Mouse (Mus musculus) midbrain, embryonic 10.5 days (tissue): ENCODE data around the gene Dcaf1. TPM values are rescaled to one million over a fixed set of nuclear protein-coding genes. Genes with fewer than 3 reads are reported as not detected.

Experiments used
- DNase-seq: peaks from one replicate; pipeline ENCODE4 v3.0.0-alpha.2; 2017; ENCODE audit warnings: low spot score
- H3K27ac ChIP-seq: fragments of 300-500 bp; sonication (generic); replicated peaks from 2 replicates; pipeline ENCODE4 v1.5.1; 2016; ENCODE audit warnings: mild to moderate bottlenecking
- H3K27me3 ChIP-seq: fragments of 300-500 bp; sonication (generic); 2 replicates; pipeline ENCODE4 v1.6.1; 2016; ENCODE audit warnings: low read depth, mild to moderate bottlenecking; ENCODE audit not compliant: poor library complexity, severe bottlenecking
- H3K36me3 ChIP-seq: fragments of 300-500 bp; sonication (generic); 2 replicates; pipeline ENCODE4 v1.6.1; 2016; ENCODE audit warnings: mild to moderate bottlenecking, moderate library complexity
- H3K4me1 ChIP-seq: fragments of 300-500 bp; sonication (generic); 2 replicates; pipeline ENCODE4 v1.6.1; 2016
- H3K4me3 ChIP-seq: fragments of 300-500 bp; sonication (generic); 2 replicates; pipeline ENCODE4 v1.5.1; 2016; ENCODE audit warnings: mild to moderate bottlenecking, moderate library complexity
- H3K9me3 ChIP-seq: fragments of 300-500 bp; sonication (generic); replicated peaks from 2 replicates; pipeline ENCODE4 v1.6.1; 2016; ENCODE audit warnings: mild to moderate bottlenecking
- WGBS: fragments of 180-500 bp; shearing (Covaris S2); methylation state at CpG from one replicate; pipeline ENCODE4 v1.1.7; 2016; 5-methylcytosine and 5-hydroxymethylcytosine counted together
- polyA plus RNA-seq: library from polyadenylated mRNA; unstranded; fragments of >200 nt; fragmentation: Nextera tagmentation; extraction: Ambion mirVana; gene quantifications from 2 replicates; pipeline ENCODE4 v1.2.1, GENCODE M21; 2016

The Dcaf1 gene
- polyA plus RNA-seq, 1 experiment from 2014 or later = 33.6 TPM

- H3K4me1 ChIP-seq = peaks cover 66% of the 10 kb centered on the region
- no peak overlapping the region for H3K27ac ChIP-seq
- peaks cover 84% of the 10 kb centered on the region for H3K36me3 ChIP-seq
- peak overlapping the region; percentile 96 for H3K4me3 ChIP-seq
- no peak for DNase-seq
- WGBS = 94% methylated on average over 3 of the region's 3 CpGs
- no peaks in the 10 kb centered on the region for H3K27me3 ChIP-seq
- no peaks in the 10 kb centered on the region for H3K9me3 ChIP-seq
Observed at GRCm38 (mm10) chr9:106883085-106883484, 61.4 kb downstream of the Dcaf1 start.

DNA sequence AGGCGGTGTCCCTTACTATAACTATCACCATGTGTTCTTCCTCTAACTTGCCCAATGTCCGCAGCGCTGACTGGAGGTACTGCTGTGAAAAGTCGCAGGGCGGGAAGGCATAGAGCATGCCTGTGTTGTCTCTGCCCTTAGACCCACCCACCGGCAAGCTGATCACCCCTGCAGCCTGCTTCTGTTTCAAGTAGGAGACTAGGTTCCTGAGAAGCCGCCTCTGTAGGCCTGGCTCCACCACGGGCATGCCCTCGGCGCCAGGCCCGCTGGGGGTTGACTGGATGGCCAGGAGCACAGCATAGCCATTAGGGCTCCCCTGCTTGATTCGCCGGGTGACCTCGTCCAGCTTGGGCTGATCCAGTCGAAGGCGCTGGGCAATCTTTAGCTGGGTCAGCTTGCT lies 62.6 kb downstream of the Dcaf1 start:
- Histone ChIP-seq H3K27me3 (no peaks in the 10 kb centered on the region), H3K4me1 (peaks cover 76% of the 10 kb centered on the region), H3K9me3 (no peaks in the 10 kb centered on the region), H3K4me3 (peak overlapping the region; percentile 96), H3K36me3 (peaks cover 84% of the 10 kb centered on the region), H3K27ac (peak overlapping the region; percentile 50; the same call in 1 of the 2 replicates)
- DNase-seq = peak; percentile 35
- 56% methylated on average over 16 of the region's 16 CpGs for WGBS

GRCm38 (mm10) chr9:106884996-106885900 lies 63.6 kb downstream of the Dcaf1 start:
- Histone ChIP-seq H3K4me3 (peak overlapping the region; percentile 96), H3K36me3 (peaks cover 84% of the 10 kb centered on the region), H3K9me3 (no peaks in the 10 kb centered on the region), H3K4me1 (peaks cover 81% of the 10 kb centered on the region), H3K27me3 (no peaks in the 10 kb centered on the region), H3K27ac (peak overlapping the region; percentile 99)
- WGBS = 32% methylated on average over 44 of the region's 44 CpGs
- DNase-seq = peak; percentile 39

DNA sequence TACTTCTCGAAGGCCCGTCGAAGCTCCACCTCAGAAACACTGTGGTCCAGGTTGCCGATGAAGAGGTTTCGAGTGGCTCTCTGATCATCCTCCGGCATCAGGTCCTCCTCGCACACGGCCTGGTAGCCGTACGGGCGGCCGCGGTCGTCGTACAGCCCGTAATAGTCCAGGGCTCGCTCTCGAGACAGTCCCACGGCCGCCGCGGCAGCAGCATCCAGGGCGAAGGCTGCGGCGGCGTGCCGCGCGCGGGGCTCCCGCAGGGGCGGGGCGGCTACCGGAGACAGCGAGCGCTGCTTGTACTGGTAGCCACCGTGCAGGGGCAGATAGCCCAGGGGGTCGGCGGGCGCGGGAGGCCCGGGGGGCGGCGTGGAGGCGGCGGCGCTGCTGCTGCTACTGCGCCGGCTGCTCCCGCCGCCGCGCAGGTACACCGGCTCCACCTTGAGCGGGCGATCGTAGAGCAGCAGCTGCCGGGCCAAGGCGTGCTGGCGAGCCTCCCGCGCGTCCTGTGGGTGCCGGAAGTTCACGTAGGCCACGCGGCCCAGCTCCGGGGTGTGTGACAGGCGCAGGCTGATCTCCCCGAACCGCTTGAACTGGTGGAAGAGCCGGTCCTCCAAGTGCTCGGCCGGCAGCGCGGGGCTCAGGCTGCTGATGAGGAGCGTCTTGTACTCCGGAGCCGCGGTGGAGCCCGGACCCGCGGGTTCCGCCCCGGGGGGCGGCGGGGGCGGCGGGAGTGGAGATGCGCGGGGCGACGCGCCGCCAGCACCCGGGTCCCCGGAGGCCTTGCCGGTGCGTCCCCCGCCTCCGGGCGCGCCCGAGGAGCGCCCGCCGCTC lies 64.4 kb downstream of the Dcaf1 start:
- H3K4me3 ChIP-seq = peak overlapping the region; percentile 96
- peaks cover 87% of the 10 kb centered on the region for H3K4me1 ChIP-seq
- under 1% methylated on average over 99 of the region's 107 CpGs for WGBS

GRCm38 (mm10) chr9:106886828-106887702 lies 65.4 kb downstream of the Dcaf1 start, which contains the start of gene Rbm15b:
Gene Rbm15b (minus strand): TSS chr9:106887428.
- peak; percentile 99 for DNase-seq
- H3K9me3 ChIP-seq = no peaks in the 10 kb centered on the region
- peaks cover 80% of the 10 kb centered on the region for H3K4me1 ChIP-seq
- peak within 1 kb of the TSS; percentile 99 for H3K27ac ChIP-seq
- WGBS = 4% methylated on average over 92 of the region's 101 CpGs
- H3K4me3 ChIP-seq = peak within 1 kb of the TSS; percentile 96
- no peaks in the 10 kb centered on the region for H3K27me3 ChIP-seq
- H3K36me3 ChIP-seq = peaks cover 73% of the 10 kb centered on the region

More for the DNA sequence above, 64.4 kb downstream of the Dcaf1 start:
- Histone ChIP-seq H3K27ac (peak overlapping the region; percentile 99), H3K27me3 (no peaks in the 10 kb centered on the region), H3K9me3 (no peaks in the 10 kb centered on the region), H3K36me3 (peaks cover 82% of the 10 kb centered on the region)
- DNase-seq = peak; percentile 61

GRCm38 (mm10) chr9:106888346-106888745 lies 66.7 kb downstream of the Dcaf1 start:
- Histone ChIP-seq H3K27me3 (no peaks in the 10 kb centered on the region), H3K4me3 (peak overlapping the region; percentile 96; the same call in 1 of the 2 replicates), H3K36me3 (peaks cover 60% of the 10 kb centered on the region), H3K27ac (no peak overlapping the region), H3K4me1 (peaks cover 76% of the 10 kb centered on the region), H3K9me3 (no peaks in the 10 kb centered on the region)
- 95% methylated on average over 3 of the region's 3 CpGs for WGBS
- DNase-seq = no peak

DNA sequence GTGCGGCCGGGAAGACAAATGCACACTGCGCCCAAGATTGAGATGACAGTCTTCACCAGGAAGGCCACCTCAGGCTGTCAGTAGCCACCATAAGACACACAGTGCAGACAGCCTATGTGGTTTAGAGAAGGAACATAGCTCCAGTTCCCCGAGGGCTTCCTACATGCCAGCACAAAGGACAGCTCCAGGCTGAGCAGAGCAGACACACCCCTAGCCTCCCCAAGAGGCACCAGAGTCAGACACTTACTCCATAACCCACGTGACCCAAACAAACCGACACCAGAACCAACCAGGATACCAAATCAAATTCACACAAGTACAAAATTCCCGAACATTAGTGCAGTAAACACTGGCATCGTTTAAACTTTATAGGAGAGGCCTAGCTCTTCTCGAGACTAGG lies 67.6 kb downstream of the Dcaf1 start:
- Histone ChIP-seq H3K9me3 (no peaks in the 10 kb centered on the region), H3K4me1 (peaks cover 71% of the 10 kb centered on the region), H3K27me3 (no peaks in the 10 kb centered on the region), H3K27ac (no peak overlapping the region), H3K36me3 (peaks cover 50% of the 10 kb centered on the region), H3K4me3 (peak overlapping the region; percentile 23; the same call in 1 of the 2 replicates)
- 91% methylated on average over 9 of the region's 9 CpGs for WGBS
- no peak for DNase-seq

- peak overlapping the region; percentile 94 for H3K27ac ChIP-seq
- no peaks in the 10 kb centered on the region for H3K9me3 ChIP-seq
- no peak for DNase-seq
- H3K4me1 ChIP-seq = peaks cover 58% of the 10 kb centered on the region
- H3K27me3 ChIP-seq = no peaks in the 10 kb centered on the region
- 74% methylated on average over 8 of the region's 8 CpGs for WGBS
- peaks cover 37% of the 10 kb centered on the region for H3K36me3 ChIP-seq
- H3K4me3 ChIP-seq = peak overlapping the region; percentile 83
Observed at GRCm38 (mm10) chr9:106890496-106891240, 69.0 kb downstream of the Dcaf1 start.

DNA sequence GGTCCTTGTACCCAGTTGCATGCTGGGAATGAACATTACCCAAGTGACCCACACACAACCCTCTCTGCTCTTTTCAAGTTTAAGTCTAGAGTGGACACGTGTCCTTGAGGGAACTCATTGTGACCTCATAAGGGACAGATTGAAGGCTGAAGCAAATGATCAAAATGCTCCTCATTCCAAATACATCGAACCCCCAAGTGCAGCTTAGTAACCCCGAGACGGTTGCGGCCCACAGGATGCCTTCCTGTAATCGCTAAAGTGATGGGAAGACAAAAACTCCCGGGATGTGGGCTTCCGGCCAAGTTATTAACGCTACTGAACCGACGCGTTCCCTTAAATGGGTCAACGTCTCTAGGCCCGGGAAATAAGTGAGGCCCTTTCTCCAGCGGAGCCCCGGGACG lies 69.7 kb downstream of the Dcaf1 start:
- peaks cover 54% of the 10 kb centered on the region for H3K4me1 ChIP-seq
- H3K4me3 ChIP-seq = peak overlapping the region; percentile 83
- peak overlapping the region; percentile 94 for H3K27ac ChIP-seq
- no peak for DNase-seq
- H3K36me3 ChIP-seq = peaks cover 36% of the 10 kb centered on the region
- no peaks in the 10 kb centered on the region for H3K9me3 ChIP-seq
- H3K27me3 ChIP-seq = no peaks in the 10 kb centered on the region
- WGBS = 0% methylated on average over 17 of the region's 17 CpGs

GRCm38 (mm10) chr9:106891829-106892551 lies 70.3 kb downstream of the Dcaf1 start, which contains the start of gene Manf:
Gene Manf (minus strand): TSS chr9:106891979.
- WGBS = under 1% methylated on average over 59 of the region's 59 CpGs
- Histone ChIP-seq H3K9me3 (no peaks in the 10 kb centered on the region), H3K4me1 (peaks cover 54% of the 10 kb centered on the region), H3K36me3 (peaks cover 40% of the 10 kb centered on the region), H3K4me3 (peak within 1 kb of the TSS; percentile 83), H3K27me3 (no peaks in the 10 kb centered on the region), H3K27ac (peak within 1 kb of the TSS; percentile 94)
- DNase-seq = peak; percentile 98

GRCm38 (mm10) chr9:106892552-106892875 lies 70.8 kb downstream of the Dcaf1 start:
- Histone ChIP-seq H3K4me3 (peak overlapping the region; percentile 83), H3K27ac (peak overlapping the region; percentile 94), H3K4me1 (peaks cover 49% of the 10 kb centered on the region), H3K36me3 (peaks cover 38% of the 10 kb centered on the region), H3K9me3 (no peaks in the 10 kb centered on the region), H3K27me3 (no peaks in the 10 kb centered on the region)
- under 1% methylated on average over 9 of the region's 9 CpGs for WGBS
- no peak for DNase-seq
